Mouse (Mus musculus): Measurements from ENCODE around the gene Eloa.

Gene Eloa

GRCm38 (mm10) chr4:136030968-136031909 lies 9.7 kb upstream of the Eloa start:
- DNase-seq (ENCODE audit: low spot score), result peak; percentile 48

- DNase-seq (ENCODE audit: low spot score), result no peak
Measured at GRCm38 (mm10) chr4:136028689-136029088, 7.1 kb upstream of the Eloa start.

GRCm38 (mm10) chr4:136028132-136028564 lies 6.6 kb upstream of the Eloa start:
- no peak for DNase-seq (ENCODE audit: low spot score)

GRCm38 (mm10) chr4:136027416-136028131 lies 6.0 kb upstream of the Eloa start:
- no peak for DNase-seq (ENCODE audit: low spot score)

GRCm38 (mm10) chr4:136025350-136025749 lies 3.8 kb upstream of the Eloa start:
- no peak for DNase-seq (ENCODE audit: low spot score)

- DNase-seq (ENCODE audit: low spot score), result no peak
Measured at GRCm38 (mm10) chr4:136022924-136023323, 1.4 kb upstream of the Eloa start.

- peak; percentile 33 for DNase-seq (ENCODE audit: low spot score)
Measured at GRCm38 (mm10) chr4:136020743-136021548, 617 bp downstream of the Eloa start.

- no peak for DNase-seq (ENCODE audit: low spot score)
Measured at GRCm38 (mm10) chr4:136016059-136016602, 5.4 kb downstream of the Eloa start.

- DNase-seq (ENCODE audit: low spot score), result no peak
Measured at GRCm38 (mm10) chr4:136010586-136010985, 11.0 kb downstream of the Eloa start.

GRCm38 (mm10) chr4:136008782-136009447 lies 12.6 kb downstream of the Eloa start:
- no peak for DNase-seq (ENCODE audit: low spot score)

GRCm38 (mm10) chr4:136006821-136007220 lies 14.7 kb downstream of the Eloa start:
- DNase-seq (ENCODE audit: low spot score), result no peak

GRCm38 (mm10) chr4:136004921-136005320 lies 16.6 kb downstream of the Eloa start:
- DNase-seq (ENCODE audit: low spot score), result no peak

- DNase-seq (ENCODE audit: low spot score), result no peak
Measured at GRCm38 (mm10) chr4:136004107-136004675, 17.4 kb downstream of the Eloa start.

- no peak for DNase-seq (ENCODE audit: low spot score)
Measured at GRCm38 (mm10) chr4:135995118-135995517, 26.4 kb downstream of the Eloa start.

GRCm38 (mm10) chr4:135993941-135994340 lies 27.6 kb downstream of the Eloa start:
- no peak for DNase-seq (ENCODE audit: low spot score)

- no peak for DNase-seq (ENCODE audit: low spot score)
Measured at GRCm38 (mm10) chr4:135987714-135988113, 33.8 kb downstream of the Eloa start.

- peak; percentile 89 for DNase-seq (ENCODE audit: low spot score)
Measured at GRCm38 (mm10) chr4:135986943-135987710, 34.4 kb downstream of the Eloa start, which contains the start of gene Pithd1. Gene Pithd1, minus strand, starts transcription at chr4:135987264.

GRCm38 (mm10) chr4:135986301-135986942 lies 35.1 kb downstream of the Eloa start:
- no peak for DNase-seq (ENCODE audit: low spot score)

- DNase-seq (ENCODE audit: low spot score), result no peak
Measured at GRCm38 (mm10) chr4:135985769-135986168, 35.8 kb downstream of the Eloa start.

- no peak for DNase-seq (ENCODE audit: low spot score)
Measured at GRCm38 (mm10) chr4:135985193-135985592, 36.4 kb downstream of the Eloa start.

All from embryo, embryonic 10 days (tissue).